Mouse (Mus musculus) CH12.LX (cell line): ENCODE data around the gene Ctnna2. TPM values are rescaled to one million over a fixed set of nuclear protein-coding genes. Genes with fewer than 3 reads are reported as not detected.

Source experiments
- DNase-seq: peaks from one replicate; pipeline ENCODE4 v3.0.0-alpha.2; 2013; ENCODE audit errors: extremely low read depth
- H3K27ac ChIP-seq: 2 replicates; pipeline ENCODE4 v1.5.1; 2012; ENCODE audit warnings: low read depth, mild to moderate bottlenecking, control low read depth, moderate library complexity; ENCODE audit not compliant: insufficient read depth
- H3K27me3 ChIP-seq: replicated peaks from 2 replicates; pipeline ENCODE3; 2012; ENCODE audit warnings: inconsistent platforms
- H3K36me3 ChIP-seq, 2 experiments: replicated peaks in 1 of 2; 2 replicates each; pipeline versions ENCODE3 to v1.6.1; 2012; ENCODE audit warnings: inconsistent platforms in 1 of 2, low read length in 1 of 2, mild to moderate bottlenecking in 1 of 2, mixed read lengths in 1 of 2, moderate library complexity in 1 of 2; ENCODE audit not compliant: control insufficient read depth in 1 of 2, insufficient read depth in 1 of 2
- H3K4me1 ChIP-seq, 2 experiments: 2 replicates each; pipeline ENCODE4 v1.6.1; 2012; ENCODE audit warnings: inconsistent platforms in 1 of 2, moderate library complexity in 1 of 2; ENCODE audit not compliant: insufficient read depth in 2 of 2, control insufficient read depth in 1 of 2
- H3K4me2 ChIP-seq: 2 replicates; pipeline ENCODE4 v1.6.1; 2012; ENCODE audit warnings: low read depth, mild to moderate bottlenecking, control low read depth; ENCODE audit not compliant: poor library complexity, insufficient read depth, severe bottlenecking
- H3K4me3 ChIP-seq, 3 experiments: fragments of 150-350 bp in 1 of 3; sonication (generic) in 1 of 3; replicated peaks in 1 of 3; 2 replicates each; pipeline versions ENCODE3 to v1.5.1; 2011 to 2012; ENCODE audit warnings: low read depth in 2 of 3, low read length in 2 of 3, mild to moderate bottlenecking in 2 of 3, moderate library complexity in 2 of 3, control low read depth in 1 of 3, improper control_type of control experiment in 1 of 3, inconsistent platforms in 1 of 3, mixed read lengths in 1 of 3; ENCODE audit not compliant: poor library complexity in 1 of 3
- H3K79me2 ChIP-seq: replicated peaks from 2 replicates; pipeline ENCODE4 v1.6.1; 2012; ENCODE audit warnings: mild to moderate bottlenecking, moderate library complexity; ENCODE audit not compliant: control insufficient read depth, poor library complexity, insufficient read depth, severe bottlenecking; ENCODE audit errors: extremely low read depth
- H3K9ac ChIP-seq: 2 replicates; pipeline ENCODE4 v1.6.1; 2012; ENCODE audit warnings: low read depth, mild to moderate bottlenecking, control low read depth, moderate library complexity; ENCODE audit not compliant: insufficient read depth
- H3K9me3 ChIP-seq: replicated peaks from 2 replicates; pipeline ENCODE3; 2012; ENCODE audit warnings: low read length, inconsistent platforms, mixed read lengths
- CHD2 ChIP-seq: IDR thresholded peaks from 2 replicates; pipeline ENCODE4 v1.6.1; 2011; ENCODE audit warnings: low read length, improper control_type of control experiment
- E2F4 ChIP-seq: IDR thresholded peaks from 2 replicates; pipeline ENCODE4 v1.6.1; 2011; ENCODE audit warnings: low read depth, low read length, improper control_type of control experiment; ENCODE audit not compliant: insufficient replicate concordance
- EP300 ChIP-seq: IDR thresholded peaks from 2 replicates; pipeline ENCODE4 v1.6.1; 2011; ENCODE audit warnings: low read length, improper control_type of control experiment
- ETS1 ChIP-seq: conservative IDR thresholded peaks from 2 replicates; pipeline ENCODE4 v1.6.1; 2012; ENCODE audit warnings: low read depth, mild to moderate bottlenecking, inconsistent platforms, low read length, improper control_type of control experiment, moderate library complexity
- GABPA ChIP-seq: IDR thresholded peaks from 2 replicates; pipeline ENCODE4 v1.6.1; 2012; ENCODE audit warnings: low read depth, low read length, improper control_type of control experiment, inconsistent platforms; ENCODE audit not compliant: insufficient replicate concordance
- HCFC1 ChIP-seq: IDR thresholded peaks from 2 replicates; pipeline ENCODE4 v1.6.1; 2012; ENCODE audit warnings: low read depth, mild to moderate bottlenecking, inconsistent platforms, low read length, improper control_type of control experiment
- IRF4 ChIP-seq: IDR thresholded peaks from 2 replicates; pipeline ENCODE4 v1.6.1; 2014; ENCODE audit warnings: low read depth, mild to moderate bottlenecking, inconsistent platforms, low read length, improper control_type of control experiment
- JUND ChIP-seq: conservative IDR thresholded peaks from 2 replicates; pipeline ENCODE4 v1.6.1; 2011; ENCODE audit warnings: low read depth, low read length, improper control_type of control experiment
- KAT2A ChIP-seq: IDR thresholded peaks from 2 replicates; pipeline ENCODE4 v1.6.1; 2012; ENCODE audit warnings: low read length, improper control_type of control experiment, inconsistent platforms; ENCODE audit not compliant: insufficient replicate concordance
- MAFK ChIP-seq: IDR thresholded peaks from 2 replicates; pipeline ENCODE4 v1.6.1; 2011; ENCODE audit warnings: low read length, improper control_type of control experiment; ENCODE audit not compliant: insufficient replicate concordance
- MAX ChIP-seq: IDR thresholded peaks from 2 replicates; pipeline ENCODE4 v1.6.1; 2011; ENCODE audit warnings: low read length, improper control_type of control experiment
- MAZ ChIP-seq: IDR thresholded peaks from 2 replicates; pipeline ENCODE4 v1.6.1; 2012; ENCODE audit warnings: low read depth, mild to moderate bottlenecking, inconsistent platforms, low read length, improper control_type of control experiment, moderate library complexity
- MXI1 ChIP-seq: IDR thresholded peaks from 2 replicates; pipeline ENCODE4 v1.6.1; 2011; ENCODE audit warnings: mild to moderate bottlenecking, low read depth, low read length, improper control_type of control experiment
- MYC ChIP-seq: IDR thresholded peaks from 2 replicates; pipeline ENCODE4 v1.6.1; 2011; ENCODE audit warnings: low read depth, mild to moderate bottlenecking, improper control_type of control experiment, low read length
- NELFE ChIP-seq: IDR thresholded peaks from 2 replicates; pipeline ENCODE4 v1.6.1; 2011; ENCODE audit warnings: low read depth, low read length, improper control_type of control experiment
- NRF1 ChIP-seq: IDR thresholded peaks from 2 replicates; pipeline ENCODE4 v1.6.1; 2014; ENCODE audit warnings: low read depth, mild to moderate bottlenecking, inconsistent platforms, low read length, improper control_type of control experiment, moderate library complexity
- POLR2A ChIP-seq: IDR thresholded peaks from 2 replicates; pipeline ENCODE4 v1.6.1; 2011; ENCODE audit warnings: low read depth, mild to moderate bottlenecking, improper control_type of control experiment, low read length
- SIN3A ChIP-seq: IDR thresholded peaks from 2 replicates; pipeline ENCODE4 v1.6.1; 2012; ENCODE audit warnings: low read length, improper control_type of control experiment, inconsistent platforms
- SMC3 ChIP-seq: IDR thresholded peaks from 2 replicates; pipeline ENCODE4 v1.6.1; 2011; ENCODE audit warnings: low read depth, low read length, improper control_type of control experiment
- TBP ChIP-seq: conservative IDR thresholded peaks from 2 replicates; pipeline ENCODE4 v1.6.1; 2011; ENCODE audit warnings: low read depth, low read length, improper control_type of control experiment
- TCF12 ChIP-seq: IDR thresholded peaks from 2 replicates; pipeline ENCODE4 v1.6.1; 2014; ENCODE audit warnings: low read depth, mild to moderate bottlenecking, inconsistent platforms, low read length, improper control_type of control experiment
- USF1 ChIP-seq: IDR thresholded peaks from 2 replicates; pipeline ENCODE4 v1.6.1; 2014; ENCODE audit warnings: low read depth, mild to moderate bottlenecking, inconsistent platforms, low read length, improper control_type of control experiment
- USF2 ChIP-seq: conservative IDR thresholded peaks from 2 replicates; pipeline ENCODE4 v1.6.1; 2011; ENCODE audit warnings: low read depth, low read length, improper control_type of control experiment
- ZKSCAN1 ChIP-seq: IDR thresholded peaks from 2 replicates; pipeline ENCODE4 v1.6.1; 2012; ENCODE audit warnings: low read depth, inconsistent platforms, low read length, improper control_type of control experiment, borderline replicate concordance
- ZNF384 ChIP-seq: IDR thresholded peaks from 2 replicates; pipeline ENCODE4 v1.6.1; 2012; ENCODE audit warnings: low read depth, low read length, improper control_type of control experiment, inconsistent platforms
- dilution Hi-C: fragments of 300-500 bp; cut with MboI; formaldehyde crosslinking; loops from 2 replicates; pipeline ENCODE4 v1.14.3; 2020; ENCODE audit warnings: low sequenced_read_pairs; ENCODE audit not compliant: extremely low pct_unique_long_range_greater_than_20kb, extremely low pct_ligation_motif_present
- in situ Hi-C: fragments of 300-500 bp; cut with MboI; formaldehyde crosslinking; loops from 3 replicates; pipeline ENCODE4 v1.14.3; 2019; ENCODE audit warnings: low sequenced_read_pairs, low pct_ligation_motif_present, low pct_unique_long_range_greater_than_20kb, mixed read lengths
- polyA plus RNA-seq: library from polyadenylated mRNA; unstranded; fragments of >175 nt; gene quantifications from 2 replicates; pipeline ENCODE4 v1.2.1, GENCODE M21; 2012; ENCODE audit warnings: low read depth; ENCODE audit not compliant: insufficient read length
- total RNA-seq, 2 experiments: library from RNA; depleted of rRNA; stranded (reverse); fragments of 300-350 nt in 1 of 2; fragments of >200 nt in 1 of 2; gene quantifications; 2 replicates each; pipeline ENCODE4 v1.2.3; 2012 to 2014

The Ctnna2 gene
- total and polyA plus RNA-seq, 3 experiments = not detected

- in situ Hi-C loops = no loop called here
- Histone ChIP-seq H3K79me2 (no peaks in the 10 kb centered on the region), H3K9ac (no peak overlapping the region), H3K4me1 (no peaks in the 10 kb centered on the region), H3K4me2 (no peak overlapping the region), H3K36me3 (no peaks in the 10 kb centered on the region), H3K4me3 (no peak overlapping the region), H3K27ac (no peak overlapping the region)
- TF ChIP-seq ETS1 (no peak), MAX (no peak), GABPA (no peak), TCF12 (no peak), TBP (no peak), NELFE (no peak), ZNF384 (no peak), NRF1 (no peak), ZKSCAN1 (no peak), JUND (no peak), MXI1 (no peak), MAFK (no peak), POLR2A (no peak), USF1 (no peak), SIN3A (no peak), MAZ (no peak), USF2 (no peak), HCFC1 (no peak), IRF4 (no peak), KAT2A (no peak)
- TF ChIP-seq, all 38 proteins: peak for 0
- dilution Hi-C loops = no loop called here
- no peak for DNase-seq
- H3K9me3 ChIP-seq = peaks cover 45% of the 10 kb centered on the region
- H3K27me3 ChIP-seq = no peaks in the 10 kb centered on the region
Measured at GRCm38 (mm10) chr6:76981651-76982050, 997.8 kb downstream of the Ctnna2 start.

- Histone ChIP-seq H3K36me3 (no peaks in the 10 kb centered on the region), H3K9me3 (peaks cover 42% of the 10 kb centered on the region), H3K9ac (no peak overlapping the region), H3K79me2 (no peaks in the 10 kb centered on the region), H3K4me3 (no peak overlapping the region)
- TF ChIP-seq MXI1 (no peak), CHD2 (no peak), KAT2A (no peak), E2F4 (no peak), ZNF384 (no peak), EP300 (no peak), HCFC1 (no peak), USF2 (no peak), MYC (no peak), SMC3 (no peak), TBP (no peak), ETS1 (no peak)
- TF ChIP-seq, all 38 proteins: peak for 0
- in situ Hi-C loops = no loop called here
- dilution Hi-C loops = no loop called here
- Histone ChIP-seq H3K4me2 (no peak overlapping the region), H3K27me3 (no peaks in the 10 kb centered on the region), H3K4me1 (no peaks in the 10 kb centered on the region), H3K27ac (no peak overlapping the region)
- no peak for DNase-seq
Measured at GRCm38 (mm10) chr6:76979247-76979850, 1000.1 kb downstream of the Ctnna2 start.
